28 mouse cellular contexts compared by ENCODE assay signal in genomic region chr2:145871308-145871707, GRCm38 (mm10). TPM values are rescaled to one million over a fixed set of nuclear protein-coding genes. Genes with fewer than 3 reads are reported as not detected.
DNase-seq lines count a peak whose midpoint lies in the region; ATAC-seq and TF ChIP-seq lines count a peak whose summit lies in the region.
"Had no signal": no experiment of that assay in that cellular context is flagged by ENCODE, and none has a peak within 500 bp of the region (broad histone marks: within the 10 kb centered on the region; RNA-seq: fewer than 3 reads in every experiment).

No protein-coding gene starts in this region.

- no peak for DNase-seq in frontal cortex, adult 2 months (ENCODE audit: extremely low spot score in 1 of 2, low spot score in 1 of 2)
- DNase-seq in layer of hippocampus, adult 2 months (ENCODE audit: low spot score in 2 of 2), result no peak
- DNase-seq in layer of hippocampus, postnatal 25 days (ENCODE audit: extremely low spot score in 1 of 2, low spot score in 1 of 2), result no peak
- peak; percentile 58 for DNase-seq in brain, adult 2 months (ENCODE audit: low read depth, low spot score)
- DNase-seq in cerebellum, postnatal 25 days, result no peak
- no peak for DNase-seq in right cerebral cortex, postnatal 25 days
- DNase-seq: adrenal gland, adult 8-10 months; adrenal gland, postnatal 25 days; cerebellum, adult 18-20 months; cerebellum, adult 9-10 months; cerebellum, postnatal 14 days; embryo, embryonic 11 days; gastrocnemius, postnatal 14 days; heart, adult 18-20 months; heart, postnatal 14 days; heart, postnatal 4 days had no signal

- ATAC-seq in frontal cortex, adult (ENCODE audit: low TSS enrichment), result peak; percentile 66
- no peak for ATAC-seq in stomach, embryonic 16.5 days (ENCODE audit: insufficient read depth, low FRiP score)
- ATAC-seq: activated CD4-positive, CD25-positive, alpha-beta regulatory T cell, adult 4 months; forebrain, embryonic 13.5 days; forebrain, embryonic 16.5 days; hindbrain, postnatal 0 days; inflammation-experienced regulatory T-cells, adult 6 months had no signal

- no peak overlapping the region for H3K4me2 ChIP-seq in stomach, embryonic 16.5 days (ENCODE audit: low read depth, low read length)
- H3K4me2 ChIP-seq: embryonic facial prominence, embryonic 13.5 days; forebrain, embryonic 13.5 days; heart, embryonic 13.5 days; hindbrain, embryonic 14.5 days had no signal

- H3K9me3 ChIP-seq in stomach, embryonic 16.5 days (replicated peaks; ENCODE audit: control insufficient read depth, low read length), result 0 out of 2 replicates have a peak, but pooled peaks cover 4% of the 10 kb centered on the region
- H3K9me3 ChIP-seq: forebrain, embryonic 13.5 days had no signal

- no peak for TF ChIP-seq CTCF in layer of hippocampus, adult 2 months (conservative IDR thresholded peaks at IDR 0.05)

- H3K27ac ChIP-seq in layer of hippocampus, adult 2 months, result peak overlapping the region; percentile 39; the same call in 1 of the 2 replicates
- H3K27ac ChIP-seq in stomach, embryonic 16.5 days (ENCODE audit: low read length), result peak overlapping the region; percentile 59; the same call in 1 of the 2 replicates
- H3K27ac ChIP-seq: embryonic facial prominence, embryonic 10.5 days; embryonic facial prominence, embryonic 13.5 days; forebrain, embryonic 13.5 days; heart, embryonic 13.5 days; hindbrain, embryonic 14.5 days; hindbrain, postnatal 0 days had no signal

- no peaks in the 10 kb centered on the region for H3K27me3 ChIP-seq in stomach, embryonic 16.5 days (ENCODE audit: control insufficient read depth, insufficient read depth, low read length)
- H3K27me3 ChIP-seq: embryonic facial prominence, embryonic 13.5 days; forebrain, embryonic 13.5 days; heart, embryonic 13.5 days had no signal

- WGBS in stomach, embryonic 16.5 days, result 73% methylated on average over 4 of the region's 4 CpGs

- H3K9ac ChIP-seq in stomach, embryonic 16.5 days (ENCODE audit: low read length), result no peak overlapping the region
- H3K9ac ChIP-seq: embryonic facial prominence, embryonic 13.5 days; forebrain, embryonic 13.5 days; heart, embryonic 13.5 days; hindbrain, embryonic 14.5 days had no signal

- peaks cover 8% of the 10 kb centered on the region for H3K4me1 ChIP-seq in stomach, embryonic 16.5 days (ENCODE audit: control insufficient read depth, insufficient read depth, low read length)
- H3K4me1 ChIP-seq: embryonic facial prominence, embryonic 10.5 days; embryonic facial prominence, embryonic 13.5 days; forebrain, embryonic 13.5 days had no signal

- H3K4me3 ChIP-seq in layer of hippocampus, adult 2 months, result no peak overlapping the region
- no peak overlapping the region for H3K4me3 ChIP-seq in stomach, embryonic 16.5 days (replicated peaks; ENCODE audit: low read length)
- H3K4me3 ChIP-seq: embryonic facial prominence, embryonic 10.5 days; embryonic facial prominence, embryonic 13.5 days; erythroblast, embryonic 14.5 days; forebrain, embryonic 13.5 days; heart, embryonic 13.5 days had no signal

- H3K36me3 ChIP-seq in stomach, embryonic 16.5 days (ENCODE audit: control insufficient read depth, insufficient read depth, low read length), result peaks cover 12% of the 10 kb centered on the region; the same call in 1 of the 2 replicates

RNA-seq across cellular contexts. Expression of gene Naa20, which starts 30.6 kb away (rescaled TPM):
- polyA plus RNA-seq in frontal cortex, adult 2 months (2012; rRNA removed), result 71.1 and 90.5 TPM in 2 replicates
- total RNA-seq in layer of hippocampus, adult 2 months (2021), result 10 to 100 TPM; 64.5 to 66.8 TPM
- total RNA-seq in layer of hippocampus, postnatal 25 days (2021), result 10 to 100 TPM; 68.4 to 69.2 TPM
- polyA plus RNA-seq in stomach, embryonic 16.5 days (2015; fragmentation: Nextera tagmentation; extraction: Ambion mirVana), result 144 and 160 TPM in 2 replicates
